Mouse (Mus musculus) heart, adult 18-20 months (tissue): ENCODE measurements around the gene Rab5if. TPM values are rescaled to one million over a fixed set of nuclear protein-coding genes. Genes with fewer than 3 reads are reported as not detected.
"Not testable (repeated sequence)": the region's sequence is repeated elsewhere in the genome, so short reads cannot be mapped to it uniquely, and the experiment has no call there.

ENCODE experiments used
- DNase-seq, 2 experiments: peaks; one replicate each; pipeline ENCODE4 v3.0.0; 2021 to 2022; ENCODE audit warnings: mixed read lengths in 1 of 2
- long read RNA-seq, 2 experiments: library from polyadenylated mRNA; stranded (forward); transcript quantifications; one replicate each; pipeline ENCODE4 v2.0.0; 2021
- total RNA-seq, 2 experiments: library from RNA; stranded (reverse); gene quantifications; 2 replicates each; pipeline ENCODE4 v1.2.3; 2021

Rab5if gene
- total RNA-seq, result 100 to 1,000 TPM; 110 to 113 TPM
- long read RNA-seq, experiment 1, transcript Rab5if-201 (4 exons, 1,045 nt), result major isoform, 87 of 93 reads
- long read RNA-seq, experiment 1, partial matches to known transcripts, result 4 of 93 reads
- long read RNA-seq, experiment 1, other reads (novel, unspliced or antisense), result 1 of 93 reads
- long read RNA-seq, experiment 2, transcript Rab5if-201 (4 exons, 1,045 nt), result major isoform, 56 of 59 reads
- long read RNA-seq, experiment 2, partial matches to known transcripts, result 1 of 59 reads
- long read RNA-seq, experiment 2, other reads (novel, unspliced or antisense), result 0 of 59 reads

GRCm38 (mm10) chr2:156862772-156863486 lies at the start of gene Rab5if:
Gene Rab5if, plus strand, starts transcription at chr2:156863128.
- peak; percentile 98 to 99 for DNase-seq

- peak in 1 of 2 experiments; percentile 5 for DNase-seq
Measured at GRCm38 (mm10) chr2:156814344-156814801, 48.6 kb upstream of the Rab5if start.

- no peak for DNase-seq
Measured at GRCm38 (mm10) chr2:156814893-156815292, 48.0 kb upstream of the Rab5if start.

GRCm38 (mm10) chr2:156815412-156815811 lies 47.5 kb upstream of the Rab5if start:
- no peak for DNase-seq

GRCm38 (mm10) chr2:156816116-156816515 lies 46.8 kb upstream of the Rab5if start:
- no peak for DNase-seq

GRCm38 (mm10) chr2:156825128-156825527 lies 37.8 kb upstream of the Rab5if start:
- not testable (repeated sequence) for DNase-seq

- no peak for DNase-seq
Measured at GRCm38 (mm10) chr2:156834336-156834735, 28.6 kb upstream of the Rab5if start.

- DNase-seq, result no peak
Measured at GRCm38 (mm10) chr2:156838839-156839238, 24.1 kb upstream of the Rab5if start.

- peak; percentile 52 to 58 for DNase-seq
Measured at GRCm38 (mm10) chr2:156839319-156840191, 23.4 kb upstream of the Rab5if start, which contains the start of gene Tgif2. Gene Tgif2, plus strand, starts transcription at chr2:156840007.

- peak; percentile 13 to 37 for DNase-seq
Measured at GRCm38 (mm10) chr2:156840301-156841027, 22.5 kb upstream of the Rab5if start.

GRCm38 (mm10) chr2:156841028-156841840 lies 21.7 kb upstream of the Rab5if start:
- DNase-seq, result peak; percentile 58 to 59

GRCm38 (mm10) chr2:156841841-156842706 lies 20.9 kb upstream of the Rab5if start:
- peak; percentile 29 to 44 for DNase-seq

- DNase-seq, result no peak
Measured at GRCm38 (mm10) chr2:156842711-156843110, 20.2 kb upstream of the Rab5if start.

- DNase-seq, result no peak
Measured at GRCm38 (mm10) chr2:156843331-156843730, 19.6 kb upstream of the Rab5if start.

GRCm38 (mm10) chr2:156844715-156845114 lies 18.2 kb upstream of the Rab5if start:
- no peak for DNase-seq

GRCm38 (mm10) chr2:156847653-156848052 lies 15.3 kb upstream of the Rab5if start:
- no peak for DNase-seq

- DNase-seq, result no peak
Measured at GRCm38 (mm10) chr2:156848526-156849182, 14.3 kb upstream of the Rab5if start.

GRCm38 (mm10) chr2:156850505-156850904 lies 12.4 kb upstream of the Rab5if start:
- no peak for DNase-seq

- DNase-seq, result not testable (repeated sequence)
Measured at GRCm38 (mm10) chr2:156853584-156853983, 9.3 kb upstream of the Rab5if start.
